Mouse (Mus musculus) myocyte (in vitro differentiated cells): ENCODE measurements around the gene Rhbdd2. TPM values are rescaled to one million over a fixed set of nuclear protein-coding genes. Genes with fewer than 3 reads are reported as not detected.

Source experiments
- H3K27me3 ChIP-seq: one replicate; pipeline ENCODE4 v1.6.1; 2011; ENCODE audit not compliant: control insufficient read depth, insufficient read depth, insufficient read length
- H3K36me3 ChIP-seq: one replicate; pipeline ENCODE4 v1.6.1; 2011; ENCODE audit not compliant: control insufficient read depth, insufficient read depth
- H3K4me2 ChIP-seq: one replicate; pipeline ENCODE4 v1.6.1; 2011; ENCODE audit warnings: low read depth, control low read depth
- H3K4me3 ChIP-seq: one replicate; pipeline ENCODE4 v1.5.1; 2011; ENCODE audit warnings: mild to moderate bottlenecking, control low read depth, moderate library complexity
- H3K79me2 ChIP-seq: one replicate; pipeline ENCODE4 v1.6.1; 2011; ENCODE audit not compliant: control insufficient read depth, insufficient read depth
- H3ac ChIP-seq: one replicate; pipeline ENCODE4 v1.6.1; 2011; ENCODE audit not compliant: control insufficient read depth, insufficient read length
- CEBPB ChIP-seq: IDR thresholded peaks from 2 replicates; pipeline ENCODE4 v1.6.1; 2011; ENCODE audit warnings: mild to moderate bottlenecking, moderate library complexity; ENCODE audit not compliant: poor library complexity, insufficient read depth, severe bottlenecking
- E2F4 ChIP-seq: IDR thresholded peaks from one replicate; pipeline ENCODE4 v1.6.1; 2011; ENCODE audit warnings: mild to moderate bottlenecking, control low read depth, moderate library complexity; ENCODE audit not compliant: insufficient read depth
- MAX ChIP-seq: IDR thresholded peaks from one replicate; pipeline ENCODE4 v1.6.1; 2011; ENCODE audit warnings: low read depth, mild to moderate bottlenecking, control low read depth
- MYOD1 ChIP-seq, 3 experiments: IDR thresholded peaks; one replicate each; pipeline ENCODE4 v1.6.1; 2011; ENCODE audit warnings: control low read depth in 2 of 3, low read depth in 2 of 3, mild to moderate bottlenecking in 2 of 3, moderate library complexity in 1 of 3; ENCODE audit not compliant: insufficient read length in 2 of 3, control insufficient read depth in 1 of 3
- MYOG ChIP-seq, 3 experiments: IDR thresholded peaks; one replicate each; pipeline ENCODE4 v1.6.1; 2011; ENCODE audit warnings: control low read depth in 2 of 3, low read depth in 2 of 3, mild to moderate bottlenecking in 2 of 3; ENCODE audit not compliant: insufficient read length in 2 of 3, control insufficient read depth in 1 of 3, insufficient read depth in 1 of 3
- POLR2A ChIP-seq: IDR thresholded peaks from one replicate; pipeline ENCODE4 v1.6.1; 2011; ENCODE audit warnings: low read depth, mild to moderate bottlenecking, control low read depth, moderate library complexity; ENCODE audit not compliant: insufficient read length
- POLR2AphosphoS2 ChIP-seq: IDR thresholded peaks from one replicate; pipeline ENCODE4 v1.6.1; 2011; ENCODE audit warnings: low read depth, control low read depth; ENCODE audit not compliant: insufficient read length
- REST ChIP-seq: IDR thresholded peaks from one replicate; pipeline ENCODE4 v1.6.1; 2011; ENCODE audit warnings: mild to moderate bottlenecking, control low read depth, moderate library complexity; ENCODE audit not compliant: insufficient read depth, insufficient read length
- SRF ChIP-seq: IDR thresholded peaks from one replicate; pipeline ENCODE4 v1.6.1; 2011; ENCODE audit warnings: low read depth; ENCODE audit not compliant: control insufficient read depth, insufficient read length
- TCF12 ChIP-seq: IDR thresholded peaks from one replicate; pipeline ENCODE4 v1.6.1; 2011; ENCODE audit warnings: mild to moderate bottlenecking, control low read depth; ENCODE audit not compliant: poor library complexity, insufficient read depth, severe bottlenecking
- TCF3 ChIP-seq: IDR thresholded peaks from one replicate; pipeline ENCODE4 v1.6.1; 2011; ENCODE audit warnings: low read depth, control low read depth; ENCODE audit not compliant: insufficient read length
- USF1 ChIP-seq: IDR thresholded peaks from one replicate; pipeline ENCODE4 v1.6.1; 2011; ENCODE audit warnings: low read depth, mild to moderate bottlenecking, control low read depth, moderate library complexity
- polyA plus RNA-seq: library from polyadenylated mRNA; unstranded; fragments of >200 nt; fragmentation: generic; extraction: Trizol; gene quantifications from one replicate; pipeline ENCODE4 v1.2.1, GENCODE M21; 2012; ENCODE audit warnings: missing spikeins

The Rhbdd2 gene
- polyA plus RNA-seq, 1 experiment: 16.7 TPM

DNA sequence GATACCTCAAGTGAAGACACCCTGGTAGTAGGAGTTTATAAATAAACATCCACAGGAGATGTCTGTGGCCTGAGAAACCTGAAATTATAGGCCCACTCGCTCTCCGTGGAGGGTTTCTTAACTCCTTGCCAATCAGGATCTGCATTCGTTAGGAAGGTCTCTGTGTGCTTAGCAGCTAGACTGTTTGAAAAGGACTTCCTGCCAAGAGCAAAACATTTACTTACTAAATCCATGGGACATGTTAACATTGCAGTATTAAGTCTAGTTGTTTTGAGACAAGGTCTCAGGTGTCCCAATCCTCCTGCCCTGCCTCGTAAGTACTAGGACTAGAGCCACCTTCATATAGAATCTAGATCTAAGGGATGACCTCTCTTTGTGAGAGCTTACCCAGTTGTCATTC lies 58.8 kb downstream of the Rhbdd2 start:
- TF ChIP-seq CEBPB: no peak
- no peak for TF ChIP-seq REST
- no peak for TF ChIP-seq MYOG (IDR thresholded peaks at IDR 0.05; ENCODE audit: control insufficient read depth in 1 of 3, insufficient read depth in 1 of 3, insufficient read length in 2 of 3, low read depth in 2 of 3)
- TF ChIP-seq MYOD1 (IDR thresholded peaks at IDR 0.05; ENCODE audit: control insufficient read depth in 1 of 3, insufficient read length in 2 of 3, low read depth in 2 of 3): no peak
- TF ChIP-seq TCF12: no peak
- TF ChIP-seq POLR2A: no peak
- no peak for TF ChIP-seq E2F4
- no peak for TF ChIP-seq MAX
- TF ChIP-seq SRF: no peak
- TF ChIP-seq TCF3: no peak
- no peak for TF ChIP-seq USF1
- no peak for TF ChIP-seq POLR2AphosphoS2
- Histone ChIP-seq H3K4me3 (no peak overlapping the region), H3K4me2 (no peak overlapping the region), H3K79me2 (peaks cover 63% of the 10 kb centered on the region), H3ac (no peak overlapping the region), H3K36me3 (no peaks in the 10 kb centered on the region), H3K27me3 (no peaks in the 10 kb centered on the region)

DNA sequence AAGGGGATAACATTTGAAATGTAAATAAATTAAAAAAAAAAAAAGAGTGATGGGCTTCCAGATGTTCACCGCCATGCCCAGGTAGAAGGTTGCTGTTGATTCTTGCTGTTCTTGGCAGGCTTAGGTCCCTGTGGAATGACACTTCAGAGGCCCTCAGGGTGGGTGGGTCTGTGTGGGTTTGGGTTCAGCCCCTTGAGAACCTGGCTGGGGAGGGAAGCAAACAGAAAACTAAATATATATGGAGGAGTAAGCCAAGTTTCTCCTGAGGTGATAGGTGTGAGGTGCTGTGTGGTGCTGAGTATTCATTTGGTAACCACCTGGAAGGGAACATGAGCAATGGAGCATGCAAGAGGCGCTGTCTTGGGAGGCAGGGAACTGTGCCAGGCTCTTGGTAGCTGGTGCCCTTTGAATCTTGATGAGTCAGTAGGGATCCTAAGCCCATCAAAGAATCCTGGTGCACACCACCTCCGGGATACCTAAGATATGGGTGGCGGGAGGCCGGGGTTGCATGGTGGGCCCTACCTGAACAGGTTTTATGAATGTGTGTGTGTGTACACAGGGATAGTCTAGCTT lies 60.9 kb downstream of the Rhbdd2 start:
- Histone ChIP-seq H3K27me3 (no peaks in the 10 kb centered on the region), H3K4me2 (no peak overlapping the region), H3K36me3 (no peaks in the 10 kb centered on the region), H3ac (no peak overlapping the region), H3K4me3 (no peak overlapping the region), H3K79me2 (peaks cover 79% of the 10 kb centered on the region)
- no peak for TF ChIP-seq E2F4
- no peak for TF ChIP-seq MYOG (IDR thresholded peaks at IDR 0.05; ENCODE audit: control insufficient read depth in 1 of 3, insufficient read depth in 1 of 3, insufficient read length in 2 of 3, low read depth in 2 of 3)
- TF ChIP-seq POLR2A: no peak
- no peak for TF ChIP-seq REST

DNA sequence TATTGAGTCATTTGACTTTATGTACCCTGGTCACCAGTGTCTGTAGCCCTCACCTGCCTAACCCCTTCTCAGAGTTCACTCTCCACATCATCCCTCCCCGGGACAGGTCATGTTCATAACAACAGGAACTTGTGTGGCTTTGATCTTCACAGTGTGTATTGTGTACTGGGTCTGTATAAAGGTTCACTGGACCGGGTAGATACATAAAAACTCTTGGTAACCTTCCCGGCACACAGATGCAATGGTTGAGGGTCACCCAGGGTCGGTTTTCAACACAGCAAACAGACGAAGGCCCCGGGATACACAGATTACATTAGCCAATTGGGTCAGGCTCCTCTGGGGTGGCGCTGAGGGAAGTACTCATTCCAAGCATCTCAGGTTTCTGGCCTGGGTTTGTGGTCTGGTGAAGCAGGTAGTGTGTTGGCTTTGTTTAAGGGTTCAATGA lies 62.9 kb downstream of the Rhbdd2 start:
- no peaks in the 10 kb centered on the region for H3K36me3 ChIP-seq
- no peak overlapping the region for H3ac ChIP-seq
- no peak overlapping the region for H3K4me3 ChIP-seq
- H3K4me2 ChIP-seq: no peak overlapping the region
- TF ChIP-seq MYOD1 (IDR thresholded peaks at IDR 0.05; ENCODE audit: control insufficient read depth in 1 of 3, insufficient read length in 2 of 3, low read depth in 2 of 3): no peak
- no peak for TF ChIP-seq TCF3
- no peak for TF ChIP-seq TCF12
- no peak for TF ChIP-seq MYOG (IDR thresholded peaks at IDR 0.05; ENCODE audit: control insufficient read depth in 1 of 3, insufficient read depth in 1 of 3, insufficient read length in 2 of 3, low read depth in 2 of 3)
- no peak for TF ChIP-seq POLR2AphosphoS2
- TF ChIP-seq CEBPB: no peak
- TF ChIP-seq MAX: no peak
- no peak for TF ChIP-seq POLR2A
- H3K27me3 ChIP-seq: no peaks in the 10 kb centered on the region
- peaks cover 66% of the 10 kb centered on the region for H3K79me2 ChIP-seq

Other genes with a start within 250 kb of the Rhbdd2 start
- 14.0 TPM for gene Pom121, start 238.1 kb upstream of the Rhbdd2 start, polyA plus RNA-seq
- gene Hip1, start 87.5 kb upstream of the Rhbdd2 start, polyA plus RNA-seq: 65.2 TPM
- not detected for gene Ccl26, start 69.0 kb upstream of the Rhbdd2 start, polyA plus RNA-seq
- not detected for gene Ccl24, start 59.6 kb upstream of the Rhbdd2 start, polyA plus RNA-seq
- 90.6 TPM for gene Por, start 37.4 kb downstream of the Rhbdd2 start, polyA plus RNA-seq
- 32.7 TPM for gene Tmem120a, start 111.8 kb downstream of the Rhbdd2 start, polyA plus RNA-seq
- 0.07 TPM for gene Styxl1, start 145.8 kb downstream of the Rhbdd2 start, polyA plus RNA-seq
- gene Mdh2, start 145.9 kb downstream of the Rhbdd2 start, polyA plus RNA-seq: 725 TPM
- not detected for gene Srrm3, start 174.3 kb downstream of the Rhbdd2 start, polyA plus RNA-seq